Mouse (Mus musculus) G1E-ER4 (cell line): ENCODE results near the gene Tbce. TPM values are rescaled to one million over a fixed set of nuclear protein-coding genes. Genes with fewer than 3 reads are reported as not detected.

Source experiments
- GATA1 ChIP-seq: IDR thresholded peaks from one replicate; pipeline ENCODE4 v1.8.0; 2012; ENCODE audit warnings: low read length, inconsistent platforms
- polyA plus RNA-seq: library from polyadenylated mRNA; stranded (reverse); fragments of >175 nt; gene quantifications from 2 replicates; pipeline ENCODE4 v1.2.3, GENCODE M21; 2012

Tbce gene
- 1.3 and 2.0 TPM in 2 replicates for polyA plus RNA-seq

DNA sequence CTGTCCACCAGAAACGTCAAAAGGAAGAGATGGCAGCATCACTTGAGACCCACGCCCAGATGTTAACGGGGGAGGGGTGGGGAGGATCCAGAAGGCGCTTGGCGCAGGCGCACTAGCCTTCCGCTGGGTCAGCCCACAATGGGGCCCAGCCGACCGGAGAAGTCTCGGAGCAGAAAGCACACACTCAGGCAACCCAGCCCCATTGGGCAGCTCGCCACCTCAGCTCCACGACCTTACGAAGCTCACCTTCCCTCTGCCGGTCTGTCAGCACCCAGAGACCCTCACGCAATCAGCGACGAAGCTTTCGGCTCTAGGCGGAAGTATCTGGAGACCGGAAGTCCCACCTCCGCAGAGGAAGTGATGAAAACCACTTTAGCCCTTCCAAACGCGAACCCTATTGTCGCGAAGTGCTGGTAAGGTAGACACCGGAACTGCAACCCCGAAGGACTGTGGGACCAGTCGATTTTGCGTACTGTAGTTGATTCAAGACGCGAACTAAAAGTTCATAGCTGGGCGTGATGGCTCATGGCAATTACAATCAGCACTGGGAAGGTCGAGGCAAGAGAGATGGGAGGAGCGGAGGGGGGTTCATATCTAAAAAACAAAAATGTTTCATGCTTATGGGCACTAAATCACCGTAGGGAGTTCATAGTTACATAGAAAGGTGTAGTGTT is at the start of gene Tbce:
Tbce (minus strand) TSS at position 347 of the 674 bp plus-strand sequence.
- TF ChIP-seq GATA1, result no peak

DNA sequence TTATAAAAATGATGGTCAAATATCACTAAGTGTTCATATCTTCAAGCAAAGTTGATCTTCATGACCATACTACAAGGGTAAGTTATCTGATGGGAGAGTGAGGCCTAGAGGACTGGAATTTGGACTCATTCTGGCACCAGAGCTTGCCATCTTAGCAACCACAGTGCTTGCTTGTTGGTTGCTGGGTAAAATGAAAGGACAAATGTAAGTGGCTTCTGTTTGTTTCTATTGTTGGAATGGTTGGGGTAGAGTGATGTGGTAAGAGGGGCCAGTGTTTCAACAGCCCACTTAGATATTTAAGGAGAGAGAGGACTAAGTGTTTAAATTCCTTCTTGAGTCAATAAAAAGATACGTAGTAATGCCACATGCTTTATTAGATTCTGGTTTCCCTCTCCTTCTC is 49.2 kb upstream of the Tbce start:
- TF ChIP-seq GATA1, result no peak

DNA sequence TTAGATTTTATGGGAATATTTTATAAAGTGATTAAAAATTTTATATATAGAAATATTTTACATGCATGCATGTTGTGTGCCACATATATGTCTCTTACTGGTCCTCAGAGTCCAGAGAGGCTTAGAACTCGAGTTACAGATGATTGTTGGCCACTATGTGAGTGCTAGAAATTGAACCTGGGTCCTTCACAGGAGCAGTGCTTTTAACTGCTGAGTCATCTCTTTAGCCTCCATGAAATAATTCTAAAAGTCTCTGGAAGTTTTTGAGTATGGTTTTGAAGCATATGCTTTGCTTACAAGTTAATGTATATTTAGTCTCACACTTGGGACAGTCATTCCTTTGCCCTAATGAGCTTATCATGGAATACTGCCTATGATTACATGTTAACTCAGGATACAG is 35.9 kb upstream of the Tbce start:
- no peak for TF ChIP-seq GATA1

DNA sequence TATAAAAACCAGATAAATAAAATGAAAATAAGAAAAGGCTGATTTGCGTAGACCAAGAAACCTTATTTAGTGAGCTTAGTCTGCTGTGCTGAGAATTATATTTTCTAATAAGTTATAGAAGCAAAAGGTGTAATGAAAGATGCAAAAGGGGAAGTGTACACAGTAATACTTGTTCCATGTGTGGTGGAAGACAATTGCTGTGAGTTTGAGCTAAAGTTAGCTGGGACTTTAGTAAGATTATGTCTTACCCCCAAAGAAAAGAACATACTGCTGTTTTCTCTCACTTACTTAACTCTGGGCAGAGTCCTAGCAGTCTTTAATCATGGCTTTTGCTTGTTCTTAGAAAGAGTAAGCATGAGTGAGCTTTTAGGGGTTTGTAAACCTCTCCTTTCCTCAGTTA is 34.9 kb upstream of the Tbce start:
- TF ChIP-seq GATA1, result no peak

DNA sequence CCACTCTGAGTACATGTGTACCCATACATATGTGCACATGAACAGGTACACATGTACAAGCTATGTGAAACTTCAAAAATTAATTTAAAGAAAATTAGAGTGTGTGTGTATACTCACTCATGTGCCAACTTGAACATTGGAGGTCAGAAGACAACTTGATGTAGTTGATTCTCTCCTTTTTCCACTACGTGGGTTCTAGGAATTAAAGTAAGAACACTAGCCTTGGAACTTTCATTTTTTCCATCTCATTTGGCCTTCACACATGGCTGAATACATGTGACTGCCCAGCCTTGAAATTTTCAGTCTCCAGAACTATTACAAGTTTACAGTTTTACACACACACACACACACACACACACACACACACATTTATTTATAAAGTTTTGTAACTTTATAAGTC is 29.9 kb upstream of the Tbce start:
- TF ChIP-seq GATA1, result no peak

DNA sequence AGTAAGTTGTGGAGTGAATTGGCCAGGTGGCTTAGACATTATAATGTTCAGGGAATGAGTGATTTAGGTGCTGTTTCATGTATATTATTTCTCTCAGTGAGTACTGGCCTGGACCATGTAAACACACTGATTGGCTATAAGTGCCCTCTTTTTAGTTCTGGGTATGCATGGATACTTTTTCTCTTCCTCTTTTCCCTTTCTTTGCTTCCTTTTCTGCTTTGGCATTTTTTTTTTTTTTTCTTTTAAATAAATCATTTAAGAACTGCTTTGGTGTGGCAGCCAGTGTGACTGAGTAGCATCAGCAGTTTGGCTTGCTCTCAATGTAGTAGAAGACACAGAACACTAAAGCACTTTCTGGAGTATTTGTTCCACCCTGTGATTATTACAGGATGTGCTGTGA is 28.6 kb upstream of the Tbce start:
- no peak for TF ChIP-seq GATA1

DNA sequence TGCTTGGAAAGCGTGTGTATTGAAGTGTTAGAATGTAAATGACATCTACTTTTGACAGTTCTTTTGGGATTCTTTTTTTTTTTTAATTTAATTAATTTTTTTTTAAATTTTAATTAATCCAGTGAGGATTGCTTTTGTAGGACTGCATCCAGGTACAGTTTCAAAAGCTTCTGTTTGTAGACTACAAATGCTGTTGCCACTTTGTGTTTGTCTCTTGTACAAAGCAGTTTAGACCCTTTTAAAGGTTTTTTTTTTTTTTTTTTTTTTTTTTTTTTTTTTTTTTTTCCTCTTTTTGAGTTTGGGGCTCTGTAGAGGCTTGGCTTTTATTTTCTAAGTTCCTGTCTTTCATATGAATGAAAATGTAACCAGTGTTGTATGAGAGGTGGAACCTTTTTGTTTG is 26.3 kb upstream of the Tbce start:
- no peak for TF ChIP-seq GATA1

DNA sequence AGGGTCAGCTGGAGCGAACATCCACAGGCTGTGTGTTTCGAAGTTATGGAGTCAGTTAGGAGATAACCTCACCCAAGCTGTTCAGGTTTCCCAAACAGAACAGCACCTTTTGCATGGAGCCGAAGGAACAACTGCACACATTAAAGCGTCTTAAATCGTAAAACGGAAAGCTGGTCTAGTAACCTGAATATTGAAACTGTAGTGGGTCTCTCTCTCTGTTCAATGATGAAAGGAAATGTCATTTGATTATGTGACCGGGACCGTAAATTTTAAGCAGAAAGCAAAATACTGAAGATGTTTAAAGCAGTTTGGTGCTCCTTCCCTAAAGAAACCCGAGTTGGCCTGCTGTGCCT is 25.6 kb upstream of the Tbce start:
- no peak for TF ChIP-seq GATA1

DNA sequence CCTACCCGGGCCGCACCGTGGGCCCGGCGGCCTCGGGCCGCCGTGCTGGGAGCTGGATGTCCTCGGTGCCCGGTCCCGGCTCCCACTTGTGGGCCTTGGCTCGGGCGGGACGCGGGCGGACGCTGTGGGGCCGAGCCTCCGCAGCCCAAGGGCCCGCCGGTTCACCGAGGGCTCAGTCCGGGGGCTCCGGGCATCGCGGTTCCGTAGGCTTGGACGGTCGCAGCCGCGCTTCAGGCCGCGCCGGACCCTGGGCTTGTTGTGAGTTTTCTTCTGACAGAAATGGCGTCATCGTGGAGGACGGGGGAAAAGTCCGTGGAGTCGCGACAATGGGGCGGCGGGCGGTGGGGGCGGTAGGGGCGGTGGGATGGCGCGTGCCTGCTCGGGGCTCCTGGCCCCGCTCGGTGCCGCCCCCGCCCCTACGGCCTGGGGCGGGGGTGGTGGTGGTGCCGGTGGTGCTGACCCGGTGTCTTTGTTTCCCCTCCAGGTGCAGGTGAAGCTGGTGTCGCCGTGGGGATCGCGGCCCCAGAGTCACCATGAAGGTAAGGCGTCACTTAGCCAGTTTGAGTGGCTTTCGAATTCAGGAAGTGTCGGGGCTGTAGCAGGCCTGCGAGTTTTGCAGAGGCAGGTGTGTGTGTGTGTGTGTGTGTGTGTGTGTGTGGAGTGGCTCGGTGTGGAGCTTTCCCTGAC is 25.0 kb upstream of the Tbce start:
- TF ChIP-seq GATA1, result no peak

DNA sequence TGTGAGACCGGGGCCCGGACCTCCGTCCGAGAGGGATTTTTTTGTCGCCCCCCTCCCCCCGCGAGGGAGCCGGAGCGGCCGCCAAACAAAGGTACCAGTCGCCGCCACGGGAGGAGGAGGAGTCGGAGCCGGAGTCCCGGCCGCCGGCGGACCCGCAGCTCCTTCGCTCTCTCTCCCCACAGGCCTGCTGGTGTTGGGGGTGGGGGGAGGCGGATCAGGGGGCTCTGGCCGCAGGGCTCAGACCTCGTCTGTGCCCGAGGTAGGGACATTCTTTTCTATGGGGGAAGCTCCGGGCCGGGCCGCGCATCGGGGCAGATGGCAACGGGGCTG is 24.5 kb upstream of the Tbce start:
- no peak for TF ChIP-seq GATA1

DNA sequence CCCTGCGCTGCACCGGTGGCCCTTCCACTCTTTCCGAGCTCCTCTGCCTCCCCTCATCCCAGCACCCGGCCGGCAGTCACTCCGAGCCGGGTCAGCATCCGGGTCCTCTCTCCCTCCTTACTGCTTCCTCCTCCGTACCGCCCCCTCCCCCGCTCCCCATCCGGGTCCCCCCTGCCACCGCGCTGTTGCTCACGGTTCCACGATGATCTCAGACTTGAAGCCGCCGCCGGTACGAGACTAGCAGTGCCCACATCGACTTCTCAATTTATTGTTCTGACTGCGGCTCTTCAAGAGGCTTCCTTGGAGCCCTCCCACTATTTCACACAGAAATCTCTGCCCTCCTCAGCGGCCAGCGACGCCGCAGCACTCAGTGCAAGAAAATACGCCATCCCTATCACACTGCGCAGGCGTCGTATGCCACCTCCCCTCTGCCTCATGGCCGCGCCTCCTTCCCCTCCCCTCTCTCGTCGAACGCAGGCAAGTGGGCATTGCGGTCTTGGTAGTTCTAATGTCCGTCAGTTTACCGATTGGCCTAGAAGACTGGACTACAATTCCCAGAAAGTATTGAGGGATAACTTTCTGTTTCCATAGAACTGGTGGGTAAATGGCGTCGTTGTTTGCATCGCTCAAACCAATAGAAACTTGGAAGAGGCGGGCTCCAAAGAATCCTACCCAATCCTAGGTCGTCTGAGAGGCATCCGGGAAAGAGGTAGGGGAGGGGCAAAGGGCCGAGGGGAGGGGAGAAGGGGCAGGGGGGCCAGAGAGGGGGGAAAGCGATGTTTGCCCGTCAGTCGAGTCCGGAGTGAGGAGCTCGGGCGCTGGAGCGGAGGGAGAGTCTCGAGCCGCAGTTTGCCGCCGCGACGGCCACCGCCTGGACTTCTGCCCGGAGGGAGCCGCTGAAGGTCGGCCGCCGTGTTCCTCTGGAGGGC is 23.8 kb upstream of the Tbce start, which contains the start of the genes Arid4b and Ggps1:
Arid4b (plus strand) TSS at position 220 of the 929 bp plus-strand sequence.
Ggps1 (minus strand) TSS at position 476 of the 929 bp plus-strand sequence.
- no peak for TF ChIP-seq GATA1

DNA sequence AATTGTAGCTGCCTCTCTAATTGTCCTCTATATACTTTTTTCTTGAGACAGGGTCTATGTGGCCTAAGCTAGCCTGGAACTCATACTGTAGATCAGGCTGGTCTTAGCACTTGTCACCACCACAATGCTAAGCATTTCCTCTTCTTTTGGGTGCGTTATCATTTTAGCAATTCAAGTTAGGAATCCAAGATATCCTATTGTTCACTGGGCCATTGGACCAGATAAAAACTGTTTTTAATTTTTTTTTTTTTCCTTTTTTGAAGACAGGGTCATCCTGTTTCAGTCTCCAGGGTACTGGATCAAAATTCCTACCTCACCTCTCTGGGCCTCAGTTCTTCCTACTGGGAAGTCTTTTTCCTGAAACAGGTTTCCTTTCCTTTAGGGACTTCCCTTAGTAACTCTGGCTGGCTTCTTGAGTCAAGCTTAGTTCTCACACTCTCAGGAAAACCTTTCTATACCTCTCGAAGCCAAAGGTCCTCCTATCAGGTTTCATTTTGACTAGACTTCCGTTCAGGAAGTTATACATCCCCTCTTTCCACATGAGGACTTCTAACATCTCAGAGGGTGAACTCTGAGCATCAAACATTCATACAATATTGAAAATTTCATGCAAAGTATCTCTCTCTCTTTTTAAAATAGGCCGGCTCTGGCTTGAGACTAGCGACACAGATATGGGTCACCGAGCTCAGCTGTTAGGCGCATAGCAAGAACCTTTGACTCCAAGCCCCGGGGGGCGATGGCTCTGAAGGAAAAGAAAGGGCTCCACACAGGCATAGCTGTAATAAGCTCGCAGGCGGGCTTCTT is 23.0 kb upstream of the Tbce start:
- no peak for TF ChIP-seq GATA1

DNA sequence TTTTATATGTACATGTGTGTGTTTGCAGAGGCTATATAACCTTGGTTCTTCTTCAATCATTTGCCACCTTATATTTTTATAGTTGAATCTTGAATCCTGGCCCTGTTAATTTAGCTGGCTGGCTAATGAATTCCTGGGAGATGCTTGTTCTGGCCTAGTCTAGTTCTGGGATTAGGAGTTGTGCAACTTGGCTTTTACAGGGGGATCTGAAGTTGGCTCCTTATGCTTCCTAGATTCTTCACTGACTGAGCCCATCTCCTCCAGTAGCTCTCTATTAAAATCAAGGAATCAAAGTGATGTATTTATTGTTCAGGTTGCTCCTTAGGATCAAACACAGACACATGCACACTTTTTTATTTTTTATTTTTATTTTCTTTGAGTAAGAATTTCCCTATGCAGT is 20.1 kb upstream of the Tbce start:
- TF ChIP-seq GATA1, result no peak

DNA sequence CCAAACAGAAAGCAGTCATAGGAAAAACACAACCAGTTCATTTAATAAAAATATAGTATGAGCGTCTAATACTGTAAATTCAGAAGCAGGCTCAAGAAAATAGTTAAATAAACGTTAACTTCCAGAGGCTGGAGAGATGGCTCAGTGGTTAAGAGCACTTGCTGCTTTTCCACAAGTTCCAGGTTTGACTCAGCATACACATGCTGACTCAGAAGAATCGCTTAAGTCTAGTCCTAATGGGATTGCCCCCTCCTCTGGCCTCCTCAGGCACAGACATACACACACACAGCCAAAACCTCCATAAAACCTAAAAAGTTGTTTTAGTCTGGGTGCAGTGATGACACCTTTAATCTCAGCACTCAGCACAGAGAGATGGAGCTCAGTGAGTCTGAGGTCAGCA is 17.4 kb upstream of the Tbce start:
- TF ChIP-seq GATA1, result no peak

DNA sequence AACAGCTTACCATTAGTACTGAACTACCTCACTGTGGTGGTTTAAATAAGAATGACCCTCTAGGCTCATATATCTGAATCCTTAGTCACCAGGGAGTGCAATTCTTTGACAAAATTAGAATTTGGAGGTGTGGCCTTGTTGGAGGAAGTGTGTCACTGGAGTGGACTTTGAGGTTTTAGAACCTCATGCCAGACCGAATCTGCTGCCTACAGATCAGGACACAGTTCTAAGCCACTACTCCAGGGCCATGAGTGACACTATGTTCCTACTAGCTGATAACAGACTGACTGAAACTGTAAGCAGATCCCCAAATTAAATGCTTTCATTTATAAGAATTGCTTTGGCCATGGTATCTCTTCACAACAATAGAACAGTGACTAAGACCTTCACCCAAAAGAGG is 10.4 kb upstream of the Tbce start:
- TF ChIP-seq GATA1, result no peak
